Mouse (Mus musculus): ENCODE measurements around the gene Peg10. TPM values are rescaled to one million over a fixed set of nuclear protein-coding genes. Genes with fewer than 3 reads are reported as not detected.
"Not testable (repeated sequence)": the region's sequence is repeated elsewhere in the genome, so short reads cannot be mapped to it uniquely, and the experiment has no call there.

Peg10 gene
- total and polyA plus RNA-seq, 2 experiments from 2014 or later = 3.5 to 72.5 TPM

GRCm38 (mm10) chr6:4748506-4748961 is 1.4 kb downstream of the Peg10 start:
- Histone ChIP-seq H3K36me3 (ENCODE audit: insufficient read depth) (no peaks in the 10 kb centered on the region), H3K9ac (peak overlapping the region; percentile 2; the same call in 1 of the 2 replicates), H3K27ac (ENCODE audit: low read depth, low read length) (peak overlapping the region; percentile 4), H3K4me3 (ENCODE audit: low read depth, low read length) (peak overlapping the region; percentile 54), H3K4me2 (ENCODE audit: low read depth) (peak overlapping the region; percentile 63), H3K9me3 (ENCODE audit: low read length) (peaks cover 4% of the 10 kb centered on the region; the same call in 1 of the 2 replicates), H3K4me1 (ENCODE audit: insufficient read depth) (no peaks in the 10 kb centered on the region), H3K27me3 (ENCODE audit: insufficient read depth, low read length) (no peaks in the 10 kb centered on the region)
- 55% methylated on average over 15 of the region's 15 CpGs for WGBS
- no peak for TF ChIP-seq CTCF (IDR thresholded peaks at IDR 0.05; ENCODE audit: low read depth)
- DNase-seq (no peak), ATAC-seq (no peak)

GRCm38 (mm10) chr6:4749091-4749490 is 2.0 kb downstream of the Peg10 start:
- H3K9ac ChIP-seq = no peak overlapping the region
- DNase-seq (peak; percentile 96), ATAC-seq (peak; percentile 92)
- TF ChIP-seq CTCF (IDR thresholded peaks at IDR 0.05; ENCODE audit: low read depth) = peak; percentile 25; the same call in 1 of the 2 replicates
- 57% methylated on average over 22 of the region's 22 CpGs for WGBS
- peaks cover 4% of the 10 kb centered on the region; the same call in 1 of the 2 replicates for H3K9me3 ChIP-seq (ENCODE audit: low read length)
- H3K27me3 ChIP-seq (ENCODE audit: insufficient read depth, low read length) = no peaks in the 10 kb centered on the region
- H3K4me1 ChIP-seq (ENCODE audit: insufficient read depth) = no peaks in the 10 kb centered on the region
- no peaks in the 10 kb centered on the region for H3K36me3 ChIP-seq (ENCODE audit: insufficient read depth)
- H3K4me3 ChIP-seq (ENCODE audit: low read depth, low read length) = peak overlapping the region; percentile 54
- H3K4me2 ChIP-seq (ENCODE audit: low read depth) = peak overlapping the region; percentile 63
- no peak overlapping the region for H3K27ac ChIP-seq (ENCODE audit: low read depth, low read length)

- Histone ChIP-seq H3K4me2 (ENCODE audit: low read depth) (no peak overlapping the region), H3K36me3 (ENCODE audit: insufficient read depth) (no peaks in the 10 kb centered on the region), H3K27me3 (ENCODE audit: insufficient read depth, low read length) (no peaks in the 10 kb centered on the region), H3K9me3 (ENCODE audit: low read length) (peaks cover 4% of the 10 kb centered on the region; the same call in 1 of the 2 replicates), H3K4me3 (ENCODE audit: low read depth, low read length) (no peak overlapping the region), H3K27ac (ENCODE audit: low read depth, low read length) (no peak overlapping the region), H3K4me1 (ENCODE audit: insufficient read depth) (no peaks in the 10 kb centered on the region), H3K9ac (no peak overlapping the region)
- ATAC-seq (no peak), DNase-seq (no peak)
- WGBS = 82% methylated on average over 4 of the region's 4 CpGs
- TF ChIP-seq CTCF (IDR thresholded peaks at IDR 0.05; ENCODE audit: low read depth) = no peak
These were observed 4.2 kb downstream of the Peg10 start for GRCm38 (mm10) chr6:4751355-4751754.

GRCm38 (mm10) chr6:4754286-4754685 is 7.2 kb downstream of the Peg10 start:
- DNase-seq (no peak), ATAC-seq (no peak)
- Histone ChIP-seq H3K4me3 (ENCODE audit: low read depth, low read length) (no peak overlapping the region), H3K9ac (no peak overlapping the region), H3K36me3 (ENCODE audit: insufficient read depth) (no peaks in the 10 kb centered on the region), H3K4me2 (ENCODE audit: low read depth) (no peak overlapping the region), H3K9me3 (ENCODE audit: low read length) (no peaks in the 10 kb centered on the region), H3K27ac (ENCODE audit: low read depth, low read length) (no peak overlapping the region), H3K4me1 (ENCODE audit: insufficient read depth) (no peaks in the 10 kb centered on the region), H3K27me3 (ENCODE audit: insufficient read depth, low read length) (no peaks in the 10 kb centered on the region)
- WGBS = 96% methylated on average over 10 of the region's 10 CpGs
- TF ChIP-seq CTCF (IDR thresholded peaks at IDR 0.05; ENCODE audit: low read depth) = no peak

GRCm38 (mm10) chr6:4754886-4755285 is 7.8 kb downstream of the Peg10 start:
- 98% methylated on average over 16 of the region's 16 CpGs for WGBS
- Histone ChIP-seq H3K36me3 (ENCODE audit: insufficient read depth) (no peaks in the 10 kb centered on the region), H3K4me1 (ENCODE audit: insufficient read depth) (no peaks in the 10 kb centered on the region), H3K4me3 (ENCODE audit: low read depth, low read length) (no peak overlapping the region), H3K9ac (no peak overlapping the region), H3K4me2 (ENCODE audit: low read depth) (no peak overlapping the region), H3K27me3 (ENCODE audit: insufficient read depth, low read length) (no peaks in the 10 kb centered on the region), H3K27ac (ENCODE audit: low read depth, low read length) (no peak overlapping the region), H3K9me3 (ENCODE audit: low read length) (no peaks in the 10 kb centered on the region)
- DNase-seq (no peak), ATAC-seq (no peak)
- TF ChIP-seq CTCF (IDR thresholded peaks at IDR 0.05; ENCODE audit: low read depth) = no peak

GRCm38 (mm10) chr6:4761415-4762142 is 14.5 kb downstream of the Peg10 start:
- not testable (repeated sequence) for H3K4me1 ChIP-seq (ENCODE audit: insufficient read depth); H3K9me3 ChIP-seq (ENCODE audit: low read length); H3K9ac ChIP-seq; H3K36me3 ChIP-seq (ENCODE audit: insufficient read depth); H3K4me2 ChIP-seq (ENCODE audit: low read depth); DNase-seq; H3K4me3 ChIP-seq (ENCODE audit: low read depth, low read length); H3K27me3 ChIP-seq (ENCODE audit: insufficient read depth, low read length); H3K27ac ChIP-seq (ENCODE audit: low read depth, low read length)
- peak; percentile 29 for ATAC-seq
- WGBS = 33% methylated on average over 3 of the region's 3 CpGs

- ATAC-seq (peak; percentile 88), DNase-seq (no peak)
- 38% methylated on average over 2 of the region's 2 CpGs for WGBS
- H3K4me3 ChIP-seq (ENCODE audit: low read depth, low read length) = no peak overlapping the region
- no peaks in the 10 kb centered on the region for H3K4me1 ChIP-seq (ENCODE audit: insufficient read depth)
- H3K9ac ChIP-seq = no peak overlapping the region
- no peaks in the 10 kb centered on the region for H3K36me3 ChIP-seq (ENCODE audit: insufficient read depth)
- H3K4me2 ChIP-seq (ENCODE audit: low read depth) = no peak overlapping the region
- no peak for TF ChIP-seq CTCF (IDR thresholded peaks at IDR 0.05; ENCODE audit: low read depth)
- H3K27me3 ChIP-seq (ENCODE audit: insufficient read depth, low read length) = no peaks in the 10 kb centered on the region
- no peak overlapping the region for H3K27ac ChIP-seq (ENCODE audit: low read depth, low read length)
- H3K9me3 ChIP-seq (ENCODE audit: low read length) = no peaks in the 10 kb centered on the region
These were observed 15.1 kb downstream of the Peg10 start for GRCm38 (mm10) chr6:4762252-4762651.

All from forebrain, postnatal 0 days (tissue).